Mouse (Mus musculus): Measurements from ENCODE around the gene Tmem51. TPM values are rescaled to one million over a fixed set of nuclear protein-coding genes. Genes with fewer than 3 reads are reported as not detected.

Tmem51 gene
- polyA plus RNA-seq (2014; fragmentation: Nextera tagmentation; extraction: Ambion mirVana): 10.1 and 12.1 TPM in 2 replicates

GRCm38 (mm10) chr4:142084131-142084899 lies at the start of gene Tmem51:
TSS of gene Tmem51 (minus strand) at chr4:142084304.
- H3K9me3 ChIP-seq (replicated peaks; ENCODE audit: control insufficient read depth, low read length): no peaks in the 10 kb centered on the region
- 0 out of 2 replicates have a peak within 1 kb of the TSS, but pooled peaks have one; percentile 9 for H3K27ac ChIP-seq (replicated peaks; ENCODE audit: low read depth, low read length)
- peak within 1 kb of the TSS; percentile 81 for H3K4me2 ChIP-seq (ENCODE audit: low read depth, low read length)
- H3K36me3 ChIP-seq (replicated peaks; ENCODE audit: control insufficient read depth, insufficient read depth, low read depth, low read length): no peaks in the 10 kb centered on the region
- H3K9ac ChIP-seq (replicated peaks; ENCODE audit: low read length): peak within 1 kb of the TSS; percentile 66
- no peaks in the 10 kb centered on the region for H3K4me1 ChIP-seq (ENCODE audit: control insufficient read depth, insufficient read depth, low read length)
- DNase-seq (ENCODE audit: low spot score) (peak; percentile 71), ATAC-seq (replicated peaks; ENCODE audit: insufficient number of reproducible peaks, low FRiP score, low TSS enrichment, low read depth) (peak; percentile 77)
- peaks cover 3% of the 10 kb centered on the region for H3K27me3 ChIP-seq (ENCODE audit: control insufficient read depth, insufficient read depth, low read length)
- WGBS: 0% methylated on average over 42 of the region's 52 CpGs
- H3K4me3 ChIP-seq (ENCODE audit: low read depth, low read length): peak within 1 kb of the TSS; percentile 57

DNA sequence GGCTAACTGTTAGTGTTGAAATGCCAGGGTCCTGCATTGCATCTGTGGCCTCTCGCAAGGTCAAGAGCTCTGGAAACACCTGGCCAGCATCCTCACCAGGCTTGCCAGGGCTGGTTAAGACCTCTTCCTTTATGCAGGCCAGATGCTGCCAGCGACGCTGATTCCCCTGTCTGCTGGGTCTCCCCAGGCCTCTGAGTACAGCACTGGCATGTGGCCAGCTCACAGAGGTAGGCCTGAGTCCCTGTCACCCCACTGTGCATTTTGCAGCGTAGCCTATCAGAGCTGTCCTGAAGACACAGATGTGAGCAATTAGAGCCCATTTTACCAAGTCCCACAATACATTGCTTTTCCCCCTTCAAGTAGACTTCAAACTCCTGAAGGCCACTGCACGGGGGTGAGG lies 46.1 kb upstream of the Tmem51 start:
- Histone ChIP-seq H3K4me2 (ENCODE audit: low read depth, low read length) (no peak overlapping the region), H3K4me3 (ENCODE audit: low read depth, low read length) (no peak overlapping the region), H3K27me3 (ENCODE audit: control insufficient read depth, insufficient read depth, low read length) (no peaks in the 10 kb centered on the region), H3K36me3 (replicated peaks; ENCODE audit: control insufficient read depth, insufficient read depth, low read depth, low read length) (no peaks in the 10 kb centered on the region; the same call in 1 of the 2 replicates), H3K4me1 (ENCODE audit: control insufficient read depth, insufficient read depth, low read length) (0 out of 2 replicates have a peak, but pooled peaks cover 2% of the 10 kb centered on the region), H3K9me3 (replicated peaks; ENCODE audit: control insufficient read depth, low read length) (no peaks in the 10 kb centered on the region), H3K9ac (replicated peaks; ENCODE audit: low read length) (no peak overlapping the region), H3K27ac (replicated peaks; ENCODE audit: low read depth, low read length) (peak overlapping the region; percentile 31)
- ATAC-seq (replicated peaks; ENCODE audit: insufficient number of reproducible peaks, low FRiP score, low TSS enrichment, low read depth): peak; percentile 79
- DNase-seq (ENCODE audit: low spot score): peak; percentile 74
- WGBS: 35% methylated on average over 5 of the region's 5 CpGs

DNA sequence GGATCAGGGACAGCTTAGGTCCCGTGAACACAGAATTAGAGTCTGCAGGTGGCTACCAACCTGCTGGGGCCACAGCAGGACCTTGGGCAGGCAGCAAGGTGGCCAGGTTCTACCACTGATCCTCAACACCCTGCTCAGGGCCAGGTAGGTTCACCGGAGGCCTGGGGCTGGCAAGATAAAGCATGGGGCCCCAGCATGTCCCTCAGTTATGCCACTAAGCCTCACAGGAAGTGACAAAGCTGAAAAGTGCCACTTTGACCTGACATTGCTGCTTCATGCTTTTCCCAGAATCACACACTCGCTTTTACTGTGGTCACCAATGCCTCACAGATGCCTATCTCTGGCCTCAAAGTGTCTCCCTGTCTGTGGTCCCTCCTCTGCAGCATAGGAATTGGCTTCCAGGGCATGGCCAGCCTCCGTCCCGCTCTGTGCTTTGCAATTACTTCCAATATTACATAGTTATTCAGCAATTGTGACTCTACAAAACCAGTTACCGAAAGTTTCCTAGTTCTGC lies 43.2 kb upstream of the Tmem51 start:
- Histone ChIP-seq H3K9ac (replicated peaks; ENCODE audit: low read length) (no peak overlapping the region), H3K27ac (replicated peaks; ENCODE audit: low read depth, low read length) (no peak overlapping the region), H3K4me2 (ENCODE audit: low read depth, low read length) (no peak overlapping the region), H3K4me1 (ENCODE audit: control insufficient read depth, insufficient read depth, low read length) (0 out of 2 replicates have a peak, but pooled peaks cover 2% of the 10 kb centered on the region), H3K36me3 (replicated peaks; ENCODE audit: control insufficient read depth, insufficient read depth, low read depth, low read length) (no peaks in the 10 kb centered on the region; the same call in 1 of the 2 replicates), H3K27me3 (ENCODE audit: control insufficient read depth, insufficient read depth, low read length) (no peaks in the 10 kb centered on the region), H3K4me3 (ENCODE audit: low read depth, low read length) (no peak overlapping the region), H3K9me3 (replicated peaks; ENCODE audit: control insufficient read depth, low read length) (no peaks in the 10 kb centered on the region)
- 84% methylated on average over 6 of the region's 6 CpGs for WGBS
- ATAC-seq (replicated peaks; ENCODE audit: insufficient number of reproducible peaks, low FRiP score, low TSS enrichment, low read depth) (no peak), DNase-seq (ENCODE audit: low spot score) (no peak)

- H3K27ac ChIP-seq (replicated peaks; ENCODE audit: low read depth, low read length): no peak overlapping the region
- H3K9me3 ChIP-seq (replicated peaks; ENCODE audit: control insufficient read depth, low read length): no peaks in the 10 kb centered on the region
- no peaks in the 10 kb centered on the region; the same call in 1 of the 2 replicates for H3K36me3 ChIP-seq (replicated peaks; ENCODE audit: control insufficient read depth, insufficient read depth, low read depth, low read length)
- no peaks in the 10 kb centered on the region for H3K27me3 ChIP-seq (ENCODE audit: control insufficient read depth, insufficient read depth, low read length)
- ATAC-seq (replicated peaks; ENCODE audit: insufficient number of reproducible peaks, low FRiP score, low TSS enrichment, low read depth) (no peak), DNase-seq (ENCODE audit: low spot score) (no peak)
- H3K4me1 ChIP-seq (ENCODE audit: control insufficient read depth, insufficient read depth, low read length): 0 out of 2 replicates have a peak, but pooled peaks cover 2% of the 10 kb centered on the region
- 61% methylated on average over 10 of the region's 10 CpGs for WGBS
- no peak overlapping the region for H3K4me3 ChIP-seq (ENCODE audit: low read depth, low read length)
- H3K4me2 ChIP-seq (ENCODE audit: low read depth, low read length): no peak overlapping the region
- H3K9ac ChIP-seq (replicated peaks; ENCODE audit: low read length): no peak overlapping the region
These were observed 42.7 kb upstream of the Tmem51 start for GRCm38 (mm10) chr4:142126641-142127274.

- Histone ChIP-seq H3K9ac (replicated peaks; ENCODE audit: low read length) (no peak overlapping the region), H3K4me1 (ENCODE audit: control insufficient read depth, insufficient read depth, low read length) (0 out of 2 replicates have a peak, but pooled peaks cover 5% of the 10 kb centered on the region), H3K36me3 (replicated peaks; ENCODE audit: control insufficient read depth, insufficient read depth, low read depth, low read length) (no peaks in the 10 kb centered on the region), H3K27ac (replicated peaks; ENCODE audit: low read depth, low read length) (no peak overlapping the region), H3K9me3 (replicated peaks; ENCODE audit: control insufficient read depth, low read length) (no peaks in the 10 kb centered on the region), H3K27me3 (ENCODE audit: control insufficient read depth, insufficient read depth, low read length) (no peaks in the 10 kb centered on the region), H3K4me3 (ENCODE audit: low read depth, low read length) (no peak overlapping the region), H3K4me2 (ENCODE audit: low read depth, low read length) (no peak overlapping the region)
- DNase-seq (ENCODE audit: low spot score): no peak
- 42% methylated on average over 1 of the region's 1 CpGs for WGBS
- no peak for ATAC-seq (replicated peaks; ENCODE audit: insufficient number of reproducible peaks, low FRiP score, low TSS enrichment, low read depth)
These were observed 37.1 kb upstream of the Tmem51 start for GRCm38 (mm10) chr4:142121164-142121563.

GRCm38 (mm10) chr4:142118522-142118921 lies 34.4 kb upstream of the Tmem51 start:
- ATAC-seq (replicated peaks; ENCODE audit: insufficient number of reproducible peaks, low FRiP score, low TSS enrichment, low read depth): peak; percentile 40; the same call in 1 of the 2 replicates
- no peak overlapping the region for H3K4me2 ChIP-seq (ENCODE audit: low read depth, low read length)
- H3K9ac ChIP-seq (replicated peaks; ENCODE audit: low read length): no peak overlapping the region

GRCm38 (mm10) chr4:142117993-142118392 lies 33.9 kb upstream of the Tmem51 start:
- 0 out of 2 replicates have a peak, but pooled peaks cover 5% of the 10 kb centered on the region for H3K4me1 ChIP-seq (ENCODE audit: control insufficient read depth, insufficient read depth, low read length)
- ATAC-seq (replicated peaks; ENCODE audit: insufficient number of reproducible peaks, low FRiP score, low TSS enrichment, low read depth) (peak; percentile 57; the same call in 1 of the 2 replicates), DNase-seq (ENCODE audit: low spot score) (no peak)
- H3K4me2 ChIP-seq (ENCODE audit: low read depth, low read length): no peak overlapping the region
- H3K27ac ChIP-seq (replicated peaks; ENCODE audit: low read depth, low read length): 0 out of 2 replicates have a peak overlapping the region, but pooled peaks have one; percentile 29
- no peaks in the 10 kb centered on the region for H3K9me3 ChIP-seq (replicated peaks; ENCODE audit: control insufficient read depth, low read length)
- WGBS: 71% methylated on average over 12 of the region's 12 CpGs
- no peaks in the 10 kb centered on the region for H3K27me3 ChIP-seq (ENCODE audit: control insufficient read depth, insufficient read depth, low read length)
- H3K9ac ChIP-seq (replicated peaks; ENCODE audit: low read length): no peak overlapping the region
- H3K36me3 ChIP-seq (replicated peaks; ENCODE audit: control insufficient read depth, insufficient read depth, low read depth, low read length): no peaks in the 10 kb centered on the region
- no peak overlapping the region for H3K4me3 ChIP-seq (ENCODE audit: low read depth, low read length)

More at GRCm38 (mm10) chr4:142118522-142118921, 34.4 kb upstream of the Tmem51 start:
- Histone ChIP-seq H3K36me3 (replicated peaks; ENCODE audit: control insufficient read depth, insufficient read depth, low read depth, low read length) (no peaks in the 10 kb centered on the region), H3K4me1 (ENCODE audit: control insufficient read depth, insufficient read depth, low read length) (0 out of 2 replicates have a peak, but pooled peaks cover 5% of the 10 kb centered on the region), H3K9me3 (replicated peaks; ENCODE audit: control insufficient read depth, low read length) (no peaks in the 10 kb centered on the region), H3K27me3 (ENCODE audit: control insufficient read depth, insufficient read depth, low read length) (no peaks in the 10 kb centered on the region), H3K4me3 (ENCODE audit: low read depth, low read length) (no peak overlapping the region), H3K27ac (replicated peaks; ENCODE audit: low read depth, low read length) (peak overlapping the region; percentile 68)
- peak; percentile 86 for DNase-seq (ENCODE audit: low spot score)
- WGBS: 17% methylated on average over 7 of the region's 7 CpGs

All from embryonic facial prominence, embryonic 11.5 days (tissue).